Mouse (Mus musculus) CH12.LX (cell line): ENCODE results near the gene Ccdc134.

Source experiments
- CTCF ChIP-seq, 2 experiments: IDR thresholded peaks in 1 of 2; conservative IDR thresholded peaks in 1 of 2; 2 replicates each; pipeline ENCODE4 v1.5.1; 2011 to 2012; ENCODE audit warnings: low read depth in 2 of 2, low read length in 2 of 2, improper control_type of control experiment in 1 of 2, inconsistent platforms in 1 of 2, mild to moderate bottlenecking in 1 of 2, moderate library complexity in 1 of 2
- E2F4 ChIP-seq: IDR thresholded peaks from 2 replicates; pipeline ENCODE4 v1.6.1; 2011; ENCODE audit warnings: low read depth, low read length, improper control_type of control experiment; ENCODE audit not compliant: insufficient replicate concordance
- EP300 ChIP-seq: IDR thresholded peaks from 2 replicates; pipeline ENCODE4 v1.6.1; 2011; ENCODE audit warnings: low read length, improper control_type of control experiment
- HCFC1 ChIP-seq: IDR thresholded peaks from 2 replicates; pipeline ENCODE4 v1.6.1; 2012; ENCODE audit warnings: low read depth, mild to moderate bottlenecking, inconsistent platforms, low read length, improper control_type of control experiment
- MYC ChIP-seq: IDR thresholded peaks from 2 replicates; pipeline ENCODE4 v1.6.1; 2011; ENCODE audit warnings: low read depth, mild to moderate bottlenecking, improper control_type of control experiment, low read length
- POLR2A ChIP-seq: IDR thresholded peaks from 2 replicates; pipeline ENCODE4 v1.6.1; 2011; ENCODE audit warnings: low read depth, mild to moderate bottlenecking, improper control_type of control experiment, low read length
- POLR2AphosphoS2 ChIP-seq: IDR thresholded peaks from 2 replicates; pipeline ENCODE4 v1.6.1; 2011; ENCODE audit warnings: low read depth, low read length, improper control_type of control experiment
- RCOR1 ChIP-seq: conservative IDR thresholded peaks from 2 replicates; pipeline ENCODE4 v1.6.1; 2012; ENCODE audit warnings: low read depth, mild to moderate bottlenecking, inconsistent platforms, low read length, improper control_type of control experiment
- TCF12 ChIP-seq: IDR thresholded peaks from 2 replicates; pipeline ENCODE4 v1.6.1; 2014; ENCODE audit warnings: low read depth, mild to moderate bottlenecking, inconsistent platforms, low read length, improper control_type of control experiment
- USF2 ChIP-seq: conservative IDR thresholded peaks from 2 replicates; pipeline ENCODE4 v1.6.1; 2011; ENCODE audit warnings: low read depth, low read length, improper control_type of control experiment
- ZC3H11A ChIP-seq: IDR thresholded peaks from 2 replicates; pipeline ENCODE4 v1.6.1; 2012; ENCODE audit warnings: low read depth, mild to moderate bottlenecking, inconsistent platforms, low read length, improper control_type of control experiment
- ZKSCAN1 ChIP-seq: IDR thresholded peaks from 2 replicates; pipeline ENCODE4 v1.6.1; 2012; ENCODE audit warnings: low read depth, inconsistent platforms, low read length, improper control_type of control experiment, borderline replicate concordance

DNA sequence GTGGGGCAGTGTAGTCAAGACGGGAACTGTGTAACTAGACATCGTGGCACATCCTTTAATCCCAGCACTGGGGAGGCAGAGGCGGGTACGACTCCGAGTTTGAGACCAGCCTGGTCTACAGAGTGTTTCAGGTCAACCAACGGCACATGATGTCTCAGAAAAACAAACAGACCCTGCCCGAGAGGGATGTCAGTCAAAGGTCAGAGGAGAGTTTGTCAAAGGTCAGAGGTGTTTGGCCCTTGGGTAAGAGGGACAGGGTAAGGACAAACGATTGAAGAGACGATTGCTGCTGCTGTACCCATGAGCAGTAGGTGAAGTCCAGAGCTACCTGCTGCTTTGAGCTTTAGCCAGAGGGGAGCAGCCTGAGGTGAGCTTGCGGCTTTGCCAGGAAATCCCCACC, 55.9 kb downstream of the Ccdc134 start:
- TF ChIP-seq POLR2AphosphoS2 (no peak), POLR2A (no peak), CTCF (conservative IDR thresholded peaks at IDR 0.05 in 1 of 2, IDR thresholded peaks at IDR 0.05 in 1 of 2; ENCODE audit: low read depth in 2 of 2, low read length in 2 of 2) (no peak), TCF12 (no peak), ZC3H11A (no peak), E2F4 (no peak), HCFC1 (no peak), RCOR1 (no peak), USF2 (no peak), EP300 (no peak), ZKSCAN1 (no peak), MYC (no peak)
